Comparison of ENCODE assay signal across 17 mouse cellular contexts in the genomic region with DNA sequence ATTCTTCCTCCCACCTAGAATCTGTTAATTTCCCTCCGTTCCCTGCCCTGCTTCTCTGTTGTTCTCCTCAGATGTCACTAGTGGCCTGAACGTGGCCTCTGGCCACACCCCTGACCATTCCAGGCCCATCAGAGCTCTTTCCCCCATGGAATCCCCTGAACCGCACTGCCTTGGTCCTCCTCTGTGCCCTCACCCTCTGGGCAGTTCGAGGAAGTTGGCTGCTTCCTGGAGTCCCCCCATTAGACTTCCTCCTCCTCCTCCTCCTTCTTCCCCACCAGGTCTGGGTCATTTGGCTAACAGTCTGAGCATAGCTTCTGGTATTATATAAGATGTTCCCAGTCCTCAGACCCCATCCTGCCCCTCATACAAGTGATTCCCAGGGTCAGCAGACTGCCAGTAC. TPM values are rescaled to one million over a fixed set of nuclear protein-coding genes. Genes with fewer than 3 reads are reported as not detected.
DNase-seq lines count a peak whose midpoint lies in the region; ATAC-seq lines count a peak whose summit lies in the region.
"Had no signal": no experiment of that assay in that cellular context is flagged by ENCODE, and none has a peak within 500 bp of the region (broad histone marks: within the 10 kb centered on the region; RNA-seq: fewer than 3 reads in every experiment).

No protein-coding gene starts in this region.

- peak; percentile 71 for ATAC-seq in granulocyte monocyte progenitor cell, adult 5-6 weeks (replicated peaks; ENCODE audit: poor library complexity, severe bottlenecking)
- ATAC-seq in megakaryocyte progenitor cell, adult 5-6 weeks (replicated peaks; ENCODE audit: poor library complexity) = peak; percentile 76
- no peak for ATAC-seq in erythroblast, adult 5-6 weeks (replicated peaks; ENCODE audit: low FRiP score, poor library complexity, severe bottlenecking)
- ATAC-seq: forebrain, embryonic 14.5 days; forebrain, embryonic 16.5 days had no signal

- peak; percentile 28 for DNase-seq in 416B (ENCODE audit: low read depth)
- DNase-seq in heart, postnatal 10 days = no peak
- DNase-seq: adrenal gland, adult 2 months; adrenal gland, postnatal 10 days; adrenal gland, postnatal 25 days; cerebellum, adult 11 months; cerebellum, adult 18-20 months; cerebellum, adult 8-10 months; cerebellum, adult 9-11 months; cerebellum, postnatal 14 days; cerebellum, postnatal 36 days had no signal

- intact Hi-C loops in heart, postnatal 10 days (cut with DNase I) = no loop called here

RNA-seq across cellular contexts. Expression of gene Cyp26b1, which starts 53.8 kb away (rescaled TPM):
- total RNA-seq in granulocyte monocyte progenitor cell, adult 5-6 weeks (2014; fragmentation: Nextera tagmentation) = not detected in 2 replicates
- not detected in 2 replicates for total RNA-seq in granulocyte monocyte progenitor cell, adult 5-6 weeks (2017)
- not detected in 2 replicates for total RNA-seq in megakaryocyte progenitor cell, adult 5-6 weeks (2015)
- total RNA-seq in megakaryocyte progenitor cell, adult 5-6 weeks (2017) = not detected in 2 replicates
- total RNA-seq in erythroblast, adult 5-6 weeks (2015; ENCODE audit: low replicate concordance) = not detected in 2 replicates
- not detected in 2 replicates for total RNA-seq in erythroblast, adult 5-6 weeks (2017; ENCODE audit: low replicate concordance)
- total RNA-seq in heart, postnatal 10 days (2021) = 1 to 10 TPM; 1.8 to 2.0 TPM
- total RNA-seq: MEL had no signal
